Comparison of ENCODE assay signal across 25 mouse cellular contexts in genomic region chr7:46060688-46061087, GRCm38 (mm10). TPM values are rescaled to one million over a fixed set of nuclear protein-coding genes. Genes with fewer than 3 reads are reported as not detected.
"Had no signal": no experiment of that assay in that cellular context is flagged by ENCODE, and none has a peak within 500 bp of the region (broad histone marks: within the 10 kb centered on the region; RNA-seq: fewer than 3 reads in every experiment).

No protein-coding gene starts in this region.

- H3K4me2 ChIP-seq: limb, embryonic 13.5 days; liver, embryonic 12.5 days; liver, embryonic 15.5 days; lung, embryonic 15.5 days; midbrain, embryonic 13.5 days; neural tube, embryonic 12.5 days; neural tube, embryonic 15.5 days; stomach, embryonic 15.5 days had no signal

- H3K4me3 ChIP-seq: layer of hippocampus, adult 2 months; limb, embryonic 10.5 days; limb, embryonic 13.5 days; liver, embryonic 12.5 days; liver, embryonic 15.5 days; lung, embryonic 15.5 days; megakaryocyte, embryonic 14.5 days; midbrain, embryonic 10.5 days; midbrain, embryonic 13.5 days; neural tube, embryonic 12.5 days; neural tube, embryonic 15.5 days; stomach, embryonic 15.5 days had no signal

- ATAC-seq: liver, embryonic 12.5 days; midbrain, embryonic 13.5 days; midbrain, embryonic 16.5 days had no signal

- H3K4me1 ChIP-seq: limb, embryonic 10.5 days; limb, embryonic 13.5 days; liver, embryonic 12.5 days; liver, embryonic 15.5 days; lung, embryonic 15.5 days; midbrain, embryonic 10.5 days; midbrain, embryonic 13.5 days; neural tube, embryonic 12.5 days; neural tube, embryonic 15.5 days; stomach, embryonic 15.5 days had no signal

- H3K9me3 ChIP-seq: limb, embryonic 10.5 days; limb, embryonic 13.5 days; liver, embryonic 12.5 days; liver, embryonic 15.5 days; lung, embryonic 15.5 days; megakaryocyte, embryonic 14.5 days; midbrain, embryonic 10.5 days; midbrain, embryonic 13.5 days; neural tube, embryonic 12.5 days; neural tube, embryonic 15.5 days; stomach, embryonic 15.5 days had no signal

- H3K27me3 ChIP-seq: limb, embryonic 13.5 days; liver, embryonic 12.5 days; liver, embryonic 15.5 days; lung, embryonic 15.5 days; megakaryocyte, embryonic 14.5 days; midbrain, embryonic 13.5 days; neural tube, embryonic 12.5 days; neural tube, embryonic 15.5 days; stomach, embryonic 15.5 days had no signal

- H3K9ac ChIP-seq: limb, embryonic 13.5 days; liver, embryonic 12.5 days; liver, embryonic 15.5 days; lung, embryonic 15.5 days; midbrain, embryonic 13.5 days; neural tube, embryonic 12.5 days; neural tube, embryonic 15.5 days; stomach, embryonic 15.5 days had no signal

- H3K27ac ChIP-seq: kidney, postnatal 0 days; layer of hippocampus, adult 2 months; limb, embryonic 10.5 days; limb, embryonic 13.5 days; liver, embryonic 12.5 days; liver, embryonic 15.5 days; lung, embryonic 15.5 days; midbrain, embryonic 10.5 days; midbrain, embryonic 13.5 days; neural tube, embryonic 12.5 days; neural tube, embryonic 15.5 days; stomach, embryonic 15.5 days had no signal

- DNase-seq: kidney, postnatal 25 days; layer of hippocampus, adult 9-11 months; liver; lung, adult 18-20 months; lung, postnatal 10 days; lung, postnatal 36 days; right cerebral cortex, adult 18-20 months; right cerebral cortex, postnatal 14 days; spleen, adult 18-20 months; thymus, postnatal 25 days had no signal

RNA-seq across cellular contexts. Expression of gene Abcc6, which starts 30.6 kb away (rescaled TPM):
- polyA plus RNA-seq: thymus, postnatal 0 days had no signal

RNA-seq across cellular contexts. Expression of gene Kcnj11, which starts 39.9 kb away (rescaled TPM):
- polyA plus RNA-seq: liver, embryonic 12.5 days had no signal
